Mouse (Mus musculus) v-Abl transformed pro-B cells (cell line): ENCODE measurements around the gene Zmiz1.

Experiments used
- in situ Hi-C, 2 experiments: fragments of 400-800 bp; cut with MboI; formaldehyde crosslinking; loops; one replicate each; pipeline ENCODE4 v1.15.1; 2025; ENCODE audit not compliant: unreplicated experiment in 2 of 2

Zmiz1 gene

DNA sequence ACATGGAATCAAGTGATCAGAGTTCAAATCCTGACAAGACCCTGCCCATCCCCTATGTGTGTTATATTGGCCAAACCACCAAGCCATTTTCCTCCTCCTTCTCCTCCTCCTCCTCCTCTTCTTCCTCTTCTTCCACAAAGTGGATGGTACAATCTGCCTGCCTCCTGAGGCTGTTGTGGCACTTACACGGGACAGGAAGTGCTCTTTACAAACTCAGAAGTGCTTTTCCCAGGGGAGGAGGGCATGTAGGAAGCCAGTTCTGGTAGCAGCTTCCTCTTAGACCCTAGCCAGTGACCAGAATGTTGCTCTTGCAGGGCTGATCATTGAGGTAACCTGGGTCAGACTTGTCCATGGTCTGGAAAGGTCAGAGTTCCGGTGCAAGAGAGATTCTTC lies 6.4 kb upstream of the Zmiz1 start:
- in situ Hi-C loops: loop anchor here (5.0 to 25.0 kb wide), 3 partner anchors 75 to 965 kb away; partner anchors contain the start of genes Polr3a (in 1 of the 2) and Rps24 (in 1 of the 2)

GRCm38 (mm10) chr14:25454066-25454760 lies 4.8 kb upstream of the Zmiz1 start:
- in situ Hi-C loops: loop anchor here (5.0 to 25.0 kb wide), 3 partner anchors 77 to 967 kb away; partner anchors contain the start of genes Polr3a (in 1 of the 2) and Rps24 (in 1 of the 2)

DNA sequence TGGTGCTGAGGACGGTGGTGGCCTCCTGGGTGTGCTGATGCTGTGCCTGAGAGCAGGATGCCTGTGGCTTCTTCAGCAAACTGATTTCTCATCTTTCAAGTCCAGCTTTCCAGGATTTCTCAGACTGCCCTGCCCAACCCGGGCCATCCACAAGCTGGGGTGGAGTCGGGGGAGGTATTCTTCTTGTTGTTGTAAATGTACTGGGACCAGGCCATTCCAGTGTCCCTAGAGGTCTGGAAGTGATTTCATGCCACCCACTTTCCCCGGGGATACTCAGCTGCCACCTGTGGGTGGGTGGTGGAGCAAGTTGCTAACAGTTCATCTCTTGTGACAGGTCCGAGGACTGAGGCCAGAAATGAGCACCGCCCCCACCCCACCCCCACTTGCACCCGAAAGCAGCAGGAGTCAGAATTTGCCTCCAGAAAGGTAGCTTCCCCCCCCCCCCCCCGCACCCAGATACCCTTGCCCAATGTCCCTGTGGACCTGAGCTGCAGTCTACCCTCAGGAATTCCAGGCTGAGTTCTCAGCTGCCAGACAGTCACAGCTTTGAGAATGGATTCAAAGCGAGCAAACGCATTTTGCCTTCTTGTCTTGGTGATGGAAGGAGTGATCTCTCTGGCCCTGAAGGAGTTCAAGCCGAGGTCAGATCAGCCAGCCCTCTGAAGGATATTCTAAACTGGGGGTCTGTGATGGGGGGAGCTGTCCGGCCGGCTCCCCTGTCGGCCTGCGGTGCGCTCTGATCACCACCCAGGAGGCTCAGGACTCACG lies 2.1 kb upstream of the Zmiz1 start:
- in situ Hi-C loops: loop anchor here (5.0 to 25.0 kb wide), 7 partner anchors 80 to 970 kb away; partner anchors contain the start of genes Polr3a (in 1 of the 2) and Rps24 (in 1 of the 2)

DNA sequence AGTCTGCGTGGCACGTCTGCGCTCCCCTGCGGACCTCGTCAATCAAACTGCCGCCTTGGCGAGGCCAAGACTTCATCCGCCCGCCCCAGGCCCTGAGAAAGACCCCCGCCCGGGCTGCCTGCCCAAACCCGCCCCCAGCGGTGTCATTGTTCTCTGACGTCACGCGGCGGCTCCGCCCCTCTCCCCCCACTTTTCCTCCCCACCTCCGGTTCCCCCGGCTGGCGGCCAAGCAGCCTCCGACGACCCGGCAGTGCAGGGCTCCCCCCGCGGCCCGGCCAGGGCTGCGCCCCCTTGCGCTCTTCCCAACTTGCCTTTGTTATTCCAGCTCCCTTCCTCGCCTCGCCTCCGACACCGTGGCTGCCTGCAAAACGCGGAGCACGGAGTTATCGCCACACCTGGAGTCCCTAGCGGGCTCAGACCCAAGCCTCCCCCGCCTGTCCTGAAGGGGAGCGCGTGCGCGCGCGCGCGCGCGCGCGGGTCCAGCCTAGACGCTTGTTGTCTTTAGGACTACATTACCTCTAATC lies 1.5 kb upstream of the Zmiz1 start:
- in situ Hi-C loops: loop anchor here (5.0 to 25.0 kb wide), 7 partner anchors 80 to 970 kb away; partner anchors contain the start of genes Polr3a (in 1 of the 2) and Rps24 (in 1 of the 2)

GRCm38 (mm10) chr14:25458111-25459015 lies 622 bp upstream of the Zmiz1 start:
- in situ Hi-C loops: loop anchor here (5.0 to 25.0 kb wide), 7 partner anchors 81 to 971 kb away; partner anchors contain the start of genes Polr3a (in 1 of the 2) and Rps24 (in 1 of the 2)

GRCm38 (mm10) chr14:25459394-25459997 lies 511 bp downstream of the Zmiz1 start:
- in situ Hi-C loops: loop anchor here (5.0 to 25.0 kb wide), 7 partner anchors 82 to 972 kb away; partner anchors contain the start of genes Polr3a (in 1 of the 2) and Rps24 (in 1 of the 2)

- in situ Hi-C loops: loop anchor here (5.0 to 25.0 kb wide), 8 partner anchors 83 to 973 kb away; partner anchors contain the start of genes Polr3a (in 1 of the 2) and Rps24 (in 1 of the 2)
Observed at GRCm38 (mm10) chr14:25459998-25460800, 1.2 kb downstream of the Zmiz1 start.

- in situ Hi-C loops: loop anchor here (5.0 to 25.0 kb wide), 2 partner anchors 101 to 974 kb away; partner anchors contain the start of genes Polr3a (in 1 of the 2) and Rps24 (in 1 of the 2)
Observed at GRCm38 (mm10) chr14:25460801-25461675, 2.1 kb downstream of the Zmiz1 start.

DNA sequence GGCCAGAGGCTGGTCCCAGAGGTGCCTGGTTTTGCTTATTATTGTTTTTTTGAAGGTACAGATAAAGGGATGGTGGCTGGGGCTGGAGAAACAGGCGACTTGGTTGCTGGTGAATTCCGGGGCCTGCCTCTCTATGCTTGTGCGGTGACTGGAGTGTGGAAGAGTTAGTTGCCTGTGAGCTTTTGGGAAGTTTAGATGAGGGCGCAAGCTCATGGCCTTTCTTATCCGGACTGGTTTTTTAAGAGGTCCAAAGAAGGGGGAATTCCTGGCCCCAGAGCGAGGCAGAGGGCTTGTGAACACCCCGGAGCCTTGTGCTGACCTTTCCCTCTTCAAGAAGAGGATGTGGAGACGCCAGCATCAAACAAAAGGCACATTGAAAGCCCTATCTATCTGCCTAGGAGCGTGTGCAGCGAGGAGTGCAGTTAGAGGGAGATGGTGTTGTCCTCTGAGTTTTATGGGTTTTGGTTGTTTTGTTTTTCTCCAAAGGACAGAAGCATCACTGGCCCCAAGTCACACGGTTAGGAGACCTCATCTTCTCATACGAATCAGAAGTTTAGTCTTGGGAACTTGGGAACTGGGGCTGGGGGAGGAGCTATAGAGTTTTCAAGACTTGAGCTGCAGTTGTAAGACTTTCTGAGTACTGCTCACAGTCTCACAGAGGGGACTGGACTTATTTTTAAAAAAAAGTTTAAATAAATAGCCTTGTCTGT lies 2.8 kb downstream of the Zmiz1 start:
- in situ Hi-C loops: loop anchor here (5.0 to 25.0 kb wide), 2 partner anchors 100 to 975 kb away; partner anchors contain the start of genes Polr3a (in 1 of the 2) and Rps24 (in 1 of the 2)

- in situ Hi-C loops: loop anchor here (5.0 to 25.0 kb wide), 2 partner anchors 99 to 976 kb away; partner anchors contain the start of genes Polr3a (in 1 of the 2) and Rps24 (in 1 of the 2)
Observed at GRCm38 (mm10) chr14:25462975-25463374, 4.0 kb downstream of the Zmiz1 start.

- in situ Hi-C loops: loop anchor here (5.0 to 25.0 kb wide), 2 partner anchors 98 to 977 kb away; partner anchors contain the start of genes Polr3a (in 1 of the 2) and Rps24 (in 1 of the 2)
Observed at GRCm38 (mm10) chr14:25463919-25464318, 4.9 kb downstream of the Zmiz1 start.

GRCm38 (mm10) chr14:25464611-25465307 lies 5.8 kb downstream of the Zmiz1 start:
- in situ Hi-C loops: loop anchor here (5.0 to 25.0 kb wide), 2 partner anchors 98 to 977 kb away; partner anchors contain the start of genes Polr3a (in 1 of the 2) and Rps24 (in 1 of the 2)

DNA sequence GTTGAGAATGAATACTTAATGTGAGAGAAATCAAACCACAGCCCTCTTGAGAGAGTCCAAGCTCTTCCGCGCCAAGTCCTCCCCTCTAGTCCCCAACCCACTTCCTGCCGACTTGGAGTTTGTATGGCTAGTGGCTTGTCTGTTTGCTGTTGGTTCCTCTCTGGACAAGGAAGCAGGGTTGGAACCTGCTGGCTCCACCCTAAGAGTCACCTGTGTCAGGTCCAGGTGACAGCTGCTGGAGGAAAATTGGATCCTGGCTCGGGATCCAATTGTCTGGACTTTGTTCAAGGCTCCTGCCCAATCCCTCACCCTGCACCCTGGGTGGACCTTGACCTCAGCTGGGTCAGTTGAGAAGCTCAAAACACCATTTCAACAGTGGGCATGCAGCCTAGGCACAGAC lies 7.4 kb downstream of the Zmiz1 start:
- in situ Hi-C loops: loop anchor here in 1 of 2 experiments (25.0 kb wide), 1 partner anchor 979 kb away; the partner anchor contains the start of genes Polr3a and Rps24

DNA sequence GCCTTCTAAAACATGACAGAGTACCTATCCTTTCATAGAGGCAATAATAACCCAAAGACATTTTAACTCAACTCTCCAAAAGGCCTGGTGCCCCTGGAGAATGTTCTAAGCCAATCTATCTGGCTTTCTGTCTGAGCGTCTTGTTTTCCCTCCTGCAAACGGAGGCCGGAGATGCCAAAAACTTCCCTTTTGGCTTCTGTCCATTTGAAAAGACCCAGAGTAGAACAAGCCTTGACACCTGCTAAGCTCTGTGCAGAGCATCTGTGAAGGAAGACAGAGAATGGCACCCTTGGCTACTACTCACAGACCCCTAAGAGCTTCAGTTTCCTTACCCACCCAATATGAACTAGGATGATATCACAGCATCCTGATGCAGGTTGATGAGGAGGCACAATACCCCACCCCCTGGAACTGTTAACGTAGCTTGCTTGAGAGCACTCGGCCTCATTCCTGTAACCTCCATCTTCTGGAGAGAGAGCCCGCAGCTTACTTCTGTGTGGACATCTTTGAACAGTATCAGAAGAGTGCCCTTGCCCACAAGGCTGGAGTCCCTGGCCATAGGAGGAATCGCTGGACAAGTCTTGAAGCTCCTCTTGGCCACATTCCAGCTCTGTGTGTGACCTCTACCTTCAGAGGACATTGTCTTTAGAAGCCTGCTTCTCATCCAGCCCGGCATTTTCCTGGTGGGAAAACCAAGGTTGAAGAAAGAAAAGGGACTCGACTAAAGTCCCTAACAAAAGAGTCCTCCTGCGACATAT lies 9.1 kb downstream of the Zmiz1 start:
- in situ Hi-C loops: loop anchor here in 1 of 2 experiments (25.0 kb wide), 1 partner anchor 981 kb away; the partner anchor contains the start of genes Polr3a and Rps24
